9 mouse cellular contexts compared by ENCODE assay signal in genomic region chr13:92356376-92356775, GRCm38 (mm10). TPM values are rescaled to one million over a fixed set of nuclear protein-coding genes. Genes with fewer than 3 reads are reported as not detected.
DNase-seq lines count a peak whose midpoint lies in the region; ATAC-seq lines count a peak whose summit lies in the region.
"Had no signal": no experiment of that assay in that cellular context is flagged by ENCODE, and none has a peak within 500 bp of the region (broad histone marks: within the 10 kb centered on the region; RNA-seq: fewer than 3 reads in every experiment).

No protein-coding gene starts in this region.

- H3K27ac ChIP-seq in midbrain, embryonic 11.5 days (ENCODE audit: low read depth, low read length): no peak overlapping the region
- H3K27ac ChIP-seq in midbrain, embryonic 16.5 days (ENCODE audit: low read length): no peak overlapping the region
- H3K27ac ChIP-seq in limb, embryonic 11.5 days (replicated peaks; ENCODE audit: low read depth, low read length): no peak overlapping the region
- H3K27ac ChIP-seq in stomach, embryonic 15.5 days: no peak overlapping the region

- H3K9ac ChIP-seq in midbrain, embryonic 11.5 days (ENCODE audit: low read length): no peak overlapping the region
- H3K9ac ChIP-seq in midbrain, embryonic 16.5 days (ENCODE audit: low read depth, low read length): no peak overlapping the region
- H3K9ac ChIP-seq in limb, embryonic 11.5 days (ENCODE audit: low read length): no peak overlapping the region; the same call in 1 of the 2 replicates
- H3K9ac ChIP-seq in stomach, embryonic 15.5 days: no peak overlapping the region

- no peaks in the 10 kb centered on the region for H3K9me3 ChIP-seq in midbrain, embryonic 11.5 days (ENCODE audit: control insufficient read depth, low read length)
- no peaks in the 10 kb centered on the region for H3K9me3 ChIP-seq in midbrain, embryonic 16.5 days (replicated peaks; ENCODE audit: control insufficient read depth, low read length, poor library complexity, severe bottlenecking)
- no peaks in the 10 kb centered on the region for H3K9me3 ChIP-seq in limb, embryonic 11.5 days (ENCODE audit: control insufficient read depth, low read length)
- no peaks in the 10 kb centered on the region for H3K9me3 ChIP-seq in stomach, embryonic 15.5 days

- peaks cover 10% of the 10 kb centered on the region; the same call in 1 of the 2 replicates for H3K4me1 ChIP-seq in midbrain, embryonic 11.5 days (ENCODE audit: control insufficient read depth, insufficient read depth, low read length)
- H3K4me1 ChIP-seq in midbrain, embryonic 16.5 days (ENCODE audit: control insufficient read depth, insufficient read depth, low read length): peaks cover 13% of the 10 kb centered on the region
- H3K4me1 ChIP-seq in limb, embryonic 11.5 days (ENCODE audit: control insufficient read depth, insufficient read depth, low read length): peaks cover 8% of the 10 kb centered on the region; the same call in 1 of the 2 replicates
- H3K4me1 ChIP-seq in stomach, embryonic 15.5 days: no peaks in the 10 kb centered on the region

- H3K36me3 ChIP-seq in midbrain, embryonic 11.5 days (ENCODE audit: control insufficient read depth, insufficient read depth, low read length): no peaks in the 10 kb centered on the region; the same call in 1 of the 2 replicates
- no peaks in the 10 kb centered on the region for H3K36me3 ChIP-seq in midbrain, embryonic 16.5 days (ENCODE audit: control insufficient read depth, insufficient read depth, low read length)
- peaks cover 4% of the 10 kb centered on the region for H3K36me3 ChIP-seq in limb, embryonic 11.5 days (ENCODE audit: control insufficient read depth, insufficient read depth, low read length)
- H3K36me3 ChIP-seq in stomach, embryonic 15.5 days: peaks cover 4% of the 10 kb centered on the region; the same call in 1 of the 2 replicates

- WGBS in midbrain, embryonic 11.5 days: 73% methylated on average over 7 of the region's 7 CpGs
- WGBS in midbrain, embryonic 16.5 days: 75% methylated on average over 7 of the region's 7 CpGs
- WGBS in limb, embryonic 11.5 days: 81% methylated on average over 7 of the region's 7 CpGs
- WGBS in stomach, embryonic 15.5 days: 71% methylated on average over 7 of the region's 7 CpGs

- H3K27me3 ChIP-seq in midbrain, embryonic 11.5 days (ENCODE audit: control insufficient read depth, insufficient read depth, low read length): no peaks in the 10 kb centered on the region
- H3K27me3 ChIP-seq in midbrain, embryonic 16.5 days (ENCODE audit: control insufficient read depth, insufficient read depth, low read depth, low read length): no peaks in the 10 kb centered on the region
- no peaks in the 10 kb centered on the region for H3K27me3 ChIP-seq in limb, embryonic 11.5 days (ENCODE audit: control insufficient read depth, insufficient read depth, low read length)
- H3K27me3 ChIP-seq in stomach, embryonic 15.5 days (replicated peaks): no peaks in the 10 kb centered on the region

- no peak for ATAC-seq in midbrain, embryonic 11.5 days (ENCODE audit: low FRiP score)
- no peak for ATAC-seq in midbrain, embryonic 16.5 days
- ATAC-seq in limb, embryonic 11.5 days (ENCODE audit: insufficient number of reproducible peaks, low FRiP score, low TSS enrichment, low read depth): no peak
- no peak for ATAC-seq in stomach, embryonic 15.5 days (ENCODE audit: insufficient read depth, low FRiP score, low read depth)
- ATAC-seq in granulocyte monocyte progenitor cell, adult 5-6 weeks (replicated peaks; ENCODE audit: poor library complexity, severe bottlenecking): no peak

- peak overlapping the region; percentile 68; the same call in 1 of the 2 replicates for H3K4me3 ChIP-seq in midbrain, embryonic 11.5 days (ENCODE audit: low read depth, low read length)
- H3K4me3 ChIP-seq in midbrain, embryonic 16.5 days (ENCODE audit: low read depth, low read length): no peak overlapping the region
- H3K4me3 ChIP-seq in limb, embryonic 11.5 days (ENCODE audit: low read depth, low read length): no peak overlapping the region; the same call in 1 of the 2 replicates
- H3K4me3 ChIP-seq in stomach, embryonic 15.5 days (replicated peaks): peak overlapping the region; percentile 84

- DNase-seq in heart, adult 11 months: peak; percentile 84
- no peak for DNase-seq in heart, adult 8-10 months (ENCODE audit: low spot score)
- DNase-seq in midbrain, embryonic 11.5 days (ENCODE audit: low spot score, missing footprints): no peak
- DNase-seq in limb, embryonic 11.5 days (ENCODE audit: low spot score): no peak
- DNase-seq in frontal cortex, postnatal 10 days (ENCODE audit: low spot score in 2 of 2): no peak
- DNase-seq: adrenal gland, postnatal 36 days had no signal

- peak overlapping the region; percentile 90 for H3K4me2 ChIP-seq in midbrain, embryonic 11.5 days
- H3K4me2 ChIP-seq in midbrain, embryonic 16.5 days (ENCODE audit: low read length): no peak overlapping the region
- peak overlapping the region; percentile 62 for H3K4me2 ChIP-seq in limb, embryonic 11.5 days (ENCODE audit: low read depth, severe bottlenecking)
- peak overlapping the region; percentile 99 for H3K4me2 ChIP-seq in stomach, embryonic 15.5 days

RNA-seq across cellular contexts. Expression of gene Msh3, which starts 1.6 kb away (rescaled TPM):
- 10 to 100 TPM in 1 of 4 experiments, 1 to 10 TPM in 3; 6.7 to 10.6 (median 8.2) TPM for total RNA-seq in heart, adult 8-10 months (2022)
- polyA plus RNA-seq in midbrain, embryonic 11.5 days (2014; fragmentation: Nextera tagmentation; extraction: Ambion mirVana): 35.3 and 41.2 TPM in 2 replicates
- polyA plus RNA-seq in midbrain, embryonic 16.5 days (2015; fragmentation: Nextera tagmentation; extraction: Ambion mirVana): 21.8 and 25.0 TPM in 2 replicates
- polyA plus RNA-seq in limb, embryonic 11.5 days (2014; fragmentation: Nextera tagmentation; extraction: Ambion mirVana): 44.3 and 47.3 TPM in 2 replicates
- 20.4 and 23.6 TPM in 2 replicates for polyA plus RNA-seq in stomach, embryonic 15.5 days (2015; fragmentation: Nextera tagmentation; extraction: Ambion mirVana)
- 42.4 and 53.1 TPM in 2 replicates for total RNA-seq in granulocyte monocyte progenitor cell, adult 5-6 weeks (2014; fragmentation: Nextera tagmentation)
- total RNA-seq in granulocyte monocyte progenitor cell, adult 5-6 weeks (2017): 41.4 and 48.1 TPM in 2 replicates

RNA-seq across cellular contexts. Expression of gene Dhfr, which starts 1.9 kb away (rescaled TPM):
- 1 to 10 TPM in 2 of 4 experiments, under 1 TPM in 2; 0.94 to 1.1 (median 0.99) TPM for total RNA-seq in heart, adult 8-10 months (2022)
- 25.3 and 25.8 TPM in 2 replicates for polyA plus RNA-seq in midbrain, embryonic 11.5 days (2014; fragmentation: Nextera tagmentation; extraction: Ambion mirVana)
- polyA plus RNA-seq in midbrain, embryonic 16.5 days (2015; fragmentation: Nextera tagmentation; extraction: Ambion mirVana): 3.2 and 3.3 TPM in 2 replicates
- polyA plus RNA-seq in limb, embryonic 11.5 days (2014; fragmentation: Nextera tagmentation; extraction: Ambion mirVana): 28.5 and 30.1 TPM in 2 replicates
- polyA plus RNA-seq in stomach, embryonic 15.5 days (2015; fragmentation: Nextera tagmentation; extraction: Ambion mirVana): 15.1 and 17.0 TPM in 2 replicates
- 20.6 and 25.4 TPM in 2 replicates for total RNA-seq in granulocyte monocyte progenitor cell, adult 5-6 weeks (2014; fragmentation: Nextera tagmentation)
- 26.5 and 26.9 TPM in 2 replicates for total RNA-seq in granulocyte monocyte progenitor cell, adult 5-6 weeks (2017)

RNA-seq across cellular contexts. Expression of gene Gm20379, which starts 50.6 kb away (rescaled TPM):
- total RNA-seq in heart, adult 8-10 months (2022): not detected
- 0.74 and 0.80 TPM in 2 replicates for polyA plus RNA-seq in midbrain, embryonic 11.5 days (2014; fragmentation: Nextera tagmentation; extraction: Ambion mirVana)
- polyA plus RNA-seq in midbrain, embryonic 16.5 days (2015; fragmentation: Nextera tagmentation; extraction: Ambion mirVana): 0.75 and 0.87 TPM in 2 replicates
- polyA plus RNA-seq in limb, embryonic 11.5 days (2014; fragmentation: Nextera tagmentation; extraction: Ambion mirVana): 1.3 and 1.6 TPM in 2 replicates
- 0.75 and 1.2 TPM in 2 replicates for polyA plus RNA-seq in stomach, embryonic 15.5 days (2015; fragmentation: Nextera tagmentation; extraction: Ambion mirVana)
- total RNA-seq in granulocyte monocyte progenitor cell, adult 5-6 weeks (2014; fragmentation: Nextera tagmentation): not detected in 2 replicates
- not detected in 2 replicates for total RNA-seq in granulocyte monocyte progenitor cell, adult 5-6 weeks (2017)
- total RNA-seq: adrenal gland, postnatal 36 days had no signal

Comparison
In these comparisons a context has a peak if more than half of its experiments do, and no peak if none do; other contexts are left out.
1. H3K4me3 ChIP-seq: peak in midbrain, embryonic 11.5 days (single experiment) and stomach, embryonic 15.5 days (single experiment); none in midbrain, embryonic 16.5 days (single experiment) and limb, embryonic 11.5 days (single experiment).